Mouse (Mus musculus): ENCODE measurements at regions not wholly inside any gene's neighbourhood (a gene's known extent, or its start where the extent isn't known, plus 50 kb on each side); places are given as distances from the start of the nearest gene placed in this dataset.

DNA sequence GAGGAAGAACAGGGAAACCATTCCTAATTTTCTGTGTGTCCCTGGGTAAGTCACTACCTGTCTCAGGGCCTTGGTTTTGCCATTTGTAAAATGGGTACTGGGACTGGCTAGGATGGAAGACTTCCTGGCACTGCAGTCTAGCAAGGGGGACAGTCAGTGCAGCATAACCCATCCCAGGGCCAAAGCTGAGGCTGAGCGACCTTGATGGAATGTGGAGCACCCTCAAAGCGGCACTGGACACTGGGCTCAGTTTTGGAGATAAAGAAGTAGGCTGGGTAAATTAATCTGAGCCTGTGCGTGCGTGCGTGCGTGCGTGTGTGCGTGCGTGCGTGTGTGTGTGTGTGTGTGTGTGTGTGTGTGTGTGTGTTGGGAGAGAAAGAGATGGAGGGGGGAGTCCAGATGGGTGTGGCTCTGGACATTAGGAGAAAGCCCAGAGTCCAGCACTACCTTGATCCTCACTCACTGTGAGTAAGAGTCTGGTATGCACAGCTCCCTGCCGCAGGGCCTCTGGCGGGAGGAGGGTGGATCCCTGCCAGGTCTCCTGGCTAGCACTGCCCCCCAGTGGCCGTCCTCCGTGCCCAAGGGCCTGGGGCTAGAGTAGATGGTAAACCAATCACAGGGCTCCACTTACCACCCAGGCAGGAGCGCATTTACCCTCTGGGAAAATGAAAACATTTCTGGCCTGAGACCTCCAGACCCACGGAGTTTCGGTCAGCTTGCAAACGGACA lies 320.3 kb upstream of the Dio3 start:
- WGBS, result 45% methylated on average over 18 of the region's 18 CpGs
- Histone ChIP-seq H3K9ac (replicated peaks; ENCODE audit: low read length) (no peak overlapping the region), H3K27ac (replicated peaks; ENCODE audit: low read depth, low read length) (no peak overlapping the region)

DNA sequence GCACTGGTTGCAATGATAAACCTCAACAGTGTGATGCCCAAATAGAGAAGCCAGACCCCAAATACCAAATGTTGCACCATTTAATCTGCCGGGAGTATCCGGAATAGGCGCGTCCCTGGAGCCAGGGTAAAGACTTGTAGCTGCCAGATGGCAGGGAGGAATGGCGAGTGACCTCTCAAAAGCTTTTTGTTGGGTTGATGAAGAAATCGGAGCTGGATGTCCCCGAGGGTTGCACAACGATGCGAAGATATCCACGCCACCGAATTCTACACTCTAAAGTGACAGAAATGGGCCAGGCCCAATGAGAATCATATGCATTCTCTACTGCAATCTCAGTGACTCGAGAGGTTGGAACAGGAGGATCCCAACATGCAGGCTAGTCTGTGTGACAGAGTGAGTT lies 312.1 kb upstream of the Dio3 start:
- H3K4me1 ChIP-seq (ENCODE audit: control insufficient read depth, insufficient read depth, low read length), result no peaks in the 10 kb centered on the region

More for the DNA sequence above, 320.3 kb upstream of the Dio3 start:
- H3K36me3 ChIP-seq (replicated peaks; ENCODE audit: control insufficient read depth, insufficient read depth, low read depth, low read length), result no peaks in the 10 kb centered on the region
- no peak overlapping the region for H3K4me3 ChIP-seq (ENCODE audit: low read depth, low read length)
- no peaks in the 10 kb centered on the region for H3K9me3 ChIP-seq (replicated peaks; ENCODE audit: control insufficient read depth, low read length)
- peak; percentile 86 for DNase-seq (ENCODE audit: low spot score)
- H3K4me1 ChIP-seq (ENCODE audit: control insufficient read depth, insufficient read depth, low read length), result no peaks in the 10 kb centered on the region
- peak; percentile 89 for ATAC-seq (replicated peaks; ENCODE audit: insufficient number of reproducible peaks, low FRiP score, low TSS enrichment, low read depth)
- H3K27me3 ChIP-seq (ENCODE audit: control insufficient read depth, insufficient read depth, low read length), result no peaks in the 10 kb centered on the region
- H3K4me2 ChIP-seq (ENCODE audit: low read depth, low read length), result no peak overlapping the region

DNA sequence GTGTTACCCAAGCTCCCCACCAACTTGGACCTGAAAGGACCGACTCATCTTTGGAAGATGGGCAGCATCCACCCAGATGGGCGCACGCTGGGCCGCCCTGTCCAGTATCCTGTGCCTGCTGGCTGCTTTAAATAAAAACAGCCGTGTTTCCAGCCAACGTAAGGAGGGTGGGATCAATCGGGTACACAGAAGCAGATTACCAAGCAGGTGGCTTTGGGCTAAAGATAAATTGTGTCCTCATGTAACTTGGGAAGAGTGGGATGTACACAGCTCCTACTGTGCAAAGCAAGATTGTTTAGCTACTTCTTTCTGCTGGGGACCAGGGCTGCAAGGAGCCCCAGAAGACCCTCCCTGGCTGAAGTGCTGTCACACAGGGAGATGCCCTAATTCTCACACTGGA lies 310.6 kb upstream of the Dio3 start:
- DNase-seq (ENCODE audit: low spot score) (no peak), ATAC-seq (replicated peaks; ENCODE audit: insufficient number of reproducible peaks, low FRiP score, low TSS enrichment, low read depth) (no peak)
- no peak overlapping the region for H3K27ac ChIP-seq (replicated peaks; ENCODE audit: low read depth, low read length)
- H3K27me3 ChIP-seq (ENCODE audit: control insufficient read depth, insufficient read depth, low read length), result no peaks in the 10 kb centered on the region
- WGBS, result 70% methylated on average over 7 of the region's 7 CpGs
- no peaks in the 10 kb centered on the region for H3K9me3 ChIP-seq (replicated peaks; ENCODE audit: control insufficient read depth, low read length)
- no peak overlapping the region for H3K4me2 ChIP-seq (ENCODE audit: low read depth, low read length)
- H3K4me1 ChIP-seq (ENCODE audit: control insufficient read depth, insufficient read depth, low read length), result no peaks in the 10 kb centered on the region
- no peaks in the 10 kb centered on the region for H3K36me3 ChIP-seq (replicated peaks; ENCODE audit: control insufficient read depth, insufficient read depth, low read depth, low read length)
- H3K9ac ChIP-seq (replicated peaks; ENCODE audit: low read length), result no peak overlapping the region
- no peak overlapping the region for H3K4me3 ChIP-seq (ENCODE audit: low read depth, low read length)

More for the DNA sequence above, 312.1 kb upstream of the Dio3 start:
- DNase-seq (ENCODE audit: low spot score) (no peak), ATAC-seq (replicated peaks; ENCODE audit: insufficient number of reproducible peaks, low FRiP score, low TSS enrichment, low read depth) (no peak)
- WGBS, result 79% methylated on average over 12 of the region's 12 CpGs
- no peaks in the 10 kb centered on the region for H3K36me3 ChIP-seq (replicated peaks; ENCODE audit: control insufficient read depth, insufficient read depth, low read depth, low read length)
- H3K27ac ChIP-seq (replicated peaks; ENCODE audit: low read depth, low read length), result no peak overlapping the region
- H3K4me3 ChIP-seq (ENCODE audit: low read depth, low read length), result no peak overlapping the region
- H3K9me3 ChIP-seq (replicated peaks; ENCODE audit: control insufficient read depth, low read length), result no peaks in the 10 kb centered on the region
- no peak overlapping the region for H3K9ac ChIP-seq (replicated peaks; ENCODE audit: low read length)
- H3K4me2 ChIP-seq (ENCODE audit: low read depth, low read length), result no peak overlapping the region
- H3K27me3 ChIP-seq (ENCODE audit: control insufficient read depth, insufficient read depth, low read length), result no peaks in the 10 kb centered on the region

DNA sequence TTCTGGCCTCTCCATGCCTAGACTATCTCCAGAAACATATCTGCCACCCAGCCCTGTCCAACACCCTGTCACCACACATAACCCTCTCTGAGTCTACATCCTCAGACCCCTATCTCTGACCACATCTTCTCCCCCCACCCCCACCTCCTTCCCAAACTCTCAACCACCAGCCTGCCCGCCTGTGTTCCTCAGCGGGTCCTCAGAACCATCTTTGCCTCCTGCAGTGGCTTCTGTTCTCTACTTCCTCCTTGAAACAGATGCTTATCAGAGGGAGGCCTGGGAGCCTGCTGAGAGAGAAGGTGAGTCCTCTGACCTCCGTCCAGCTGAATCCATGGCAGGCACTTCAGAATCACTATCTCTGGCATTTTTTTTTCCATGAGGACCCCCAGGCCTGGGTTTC lies 307.4 kb upstream of the Dio3 start:
- no peak overlapping the region for H3K4me3 ChIP-seq (ENCODE audit: low read depth, low read length)
- H3K4me2 ChIP-seq (ENCODE audit: low read depth, low read length), result no peak overlapping the region
- H3K9me3 ChIP-seq (replicated peaks; ENCODE audit: control insufficient read depth, low read length), result no peaks in the 10 kb centered on the region
- ATAC-seq (replicated peaks; ENCODE audit: insufficient number of reproducible peaks, low FRiP score, low TSS enrichment, low read depth), result no peak
- WGBS, result 55% methylated on average over 3 of the region's 3 CpGs
- H3K27ac ChIP-seq (replicated peaks; ENCODE audit: low read depth, low read length), result no peak overlapping the region
- no peaks in the 10 kb centered on the region for H3K36me3 ChIP-seq (replicated peaks; ENCODE audit: control insufficient read depth, insufficient read depth, low read depth, low read length)
- H3K27me3 ChIP-seq (ENCODE audit: control insufficient read depth, insufficient read depth, low read length), result no peaks in the 10 kb centered on the region
- H3K4me1 ChIP-seq (ENCODE audit: control insufficient read depth, insufficient read depth, low read length), result no peaks in the 10 kb centered on the region
- no peak for DNase-seq (ENCODE audit: low spot score)
- no peak overlapping the region for H3K9ac ChIP-seq (replicated peaks; ENCODE audit: low read length)

DNA sequence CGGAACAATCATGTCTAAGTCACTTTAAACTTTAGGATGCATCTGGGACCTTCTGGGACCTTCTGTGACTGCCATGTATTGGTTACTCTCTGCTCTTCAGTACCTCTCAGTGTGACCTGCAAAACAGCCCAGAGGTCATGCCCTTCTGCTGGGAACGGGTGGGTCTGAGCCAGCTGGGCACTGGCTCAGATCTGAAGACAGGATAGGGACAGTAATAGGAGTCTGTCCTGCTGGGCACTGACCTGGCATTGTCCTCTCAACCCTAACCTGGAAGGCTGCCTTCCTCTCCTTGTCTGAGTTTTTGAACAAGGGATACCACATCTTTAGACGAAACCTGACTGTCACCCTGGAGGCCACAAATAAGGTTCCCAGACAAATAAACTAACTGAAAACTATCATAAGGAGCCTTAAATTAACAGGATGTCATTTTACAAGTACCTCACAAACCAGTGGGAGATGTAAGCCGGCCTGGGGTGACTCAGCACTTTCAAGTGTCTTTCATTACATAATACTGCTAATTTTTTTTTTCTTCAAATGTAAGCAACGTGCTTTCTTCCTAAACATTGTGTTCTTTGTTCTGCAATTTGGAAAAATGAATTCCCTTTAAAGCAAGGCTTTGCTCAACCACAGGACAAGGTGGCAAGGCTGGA lies 306.4 kb upstream of the Dio3 start:
- H3K9me3 ChIP-seq (replicated peaks; ENCODE audit: control insufficient read depth, low read length), result no peaks in the 10 kb centered on the region
- WGBS, result 64% methylated on average over 5 of the region's 5 CpGs
- no peaks in the 10 kb centered on the region for H3K36me3 ChIP-seq (replicated peaks; ENCODE audit: control insufficient read depth, insufficient read depth, low read depth, low read length)
- no peak overlapping the region for H3K4me2 ChIP-seq (ENCODE audit: low read depth, low read length)
- no peak for DNase-seq (ENCODE audit: low spot score)
- no peaks in the 10 kb centered on the region for H3K27me3 ChIP-seq (ENCODE audit: control insufficient read depth, insufficient read depth, low read length)
- H3K9ac ChIP-seq (replicated peaks; ENCODE audit: low read length), result no peak overlapping the region
- no peaks in the 10 kb centered on the region for H3K4me1 ChIP-seq (ENCODE audit: control insufficient read depth, insufficient read depth, low read length)
- no peak overlapping the region for H3K27ac ChIP-seq (replicated peaks; ENCODE audit: low read depth, low read length)
- ATAC-seq (replicated peaks; ENCODE audit: insufficient number of reproducible peaks, low FRiP score, low TSS enrichment, low read depth), result no peak
- H3K4me3 ChIP-seq (ENCODE audit: low read depth, low read length), result no peak overlapping the region

DNA sequence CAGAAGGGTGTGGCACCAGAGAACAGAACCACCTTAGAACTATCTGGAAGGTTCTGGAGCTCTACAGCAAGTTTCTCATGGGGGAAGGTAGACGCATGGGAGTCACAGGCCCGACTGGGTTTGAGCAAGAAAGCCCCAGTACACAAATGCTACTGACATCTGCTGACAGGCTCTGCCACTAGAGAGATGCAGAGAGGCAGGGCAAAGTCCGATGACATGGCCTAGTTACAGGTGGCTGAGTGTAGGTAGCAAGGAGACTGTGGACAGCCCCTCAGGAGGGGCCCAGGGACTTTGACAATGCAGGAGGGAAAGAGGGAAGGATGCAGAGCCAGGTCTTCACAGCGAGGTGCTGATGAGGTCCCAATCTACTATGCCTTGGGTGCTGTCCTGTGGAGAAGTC lies 305.3 kb upstream of the Dio3 start:
- H3K9ac ChIP-seq (replicated peaks; ENCODE audit: low read length), result no peak overlapping the region
- H3K4me1 ChIP-seq (ENCODE audit: control insufficient read depth, insufficient read depth, low read length), result no peaks in the 10 kb centered on the region
- H3K27me3 ChIP-seq (ENCODE audit: control insufficient read depth, insufficient read depth, low read length), result no peaks in the 10 kb centered on the region
- H3K36me3 ChIP-seq (replicated peaks; ENCODE audit: control insufficient read depth, insufficient read depth, low read depth, low read length), result no peaks in the 10 kb centered on the region
- H3K4me3 ChIP-seq (ENCODE audit: low read depth, low read length), result no peak overlapping the region
- no peak overlapping the region for H3K4me2 ChIP-seq (ENCODE audit: low read depth, low read length)
- no peak for ATAC-seq (replicated peaks; ENCODE audit: insufficient number of reproducible peaks, low FRiP score, low TSS enrichment, low read depth)
- H3K9me3 ChIP-seq (replicated peaks; ENCODE audit: control insufficient read depth, low read length), result no peaks in the 10 kb centered on the region
- no peak overlapping the region for H3K27ac ChIP-seq (replicated peaks; ENCODE audit: low read depth, low read length)
- 74% methylated on average over 4 of the region's 4 CpGs for WGBS
- no peak for DNase-seq (ENCODE audit: low spot score)

DNA sequence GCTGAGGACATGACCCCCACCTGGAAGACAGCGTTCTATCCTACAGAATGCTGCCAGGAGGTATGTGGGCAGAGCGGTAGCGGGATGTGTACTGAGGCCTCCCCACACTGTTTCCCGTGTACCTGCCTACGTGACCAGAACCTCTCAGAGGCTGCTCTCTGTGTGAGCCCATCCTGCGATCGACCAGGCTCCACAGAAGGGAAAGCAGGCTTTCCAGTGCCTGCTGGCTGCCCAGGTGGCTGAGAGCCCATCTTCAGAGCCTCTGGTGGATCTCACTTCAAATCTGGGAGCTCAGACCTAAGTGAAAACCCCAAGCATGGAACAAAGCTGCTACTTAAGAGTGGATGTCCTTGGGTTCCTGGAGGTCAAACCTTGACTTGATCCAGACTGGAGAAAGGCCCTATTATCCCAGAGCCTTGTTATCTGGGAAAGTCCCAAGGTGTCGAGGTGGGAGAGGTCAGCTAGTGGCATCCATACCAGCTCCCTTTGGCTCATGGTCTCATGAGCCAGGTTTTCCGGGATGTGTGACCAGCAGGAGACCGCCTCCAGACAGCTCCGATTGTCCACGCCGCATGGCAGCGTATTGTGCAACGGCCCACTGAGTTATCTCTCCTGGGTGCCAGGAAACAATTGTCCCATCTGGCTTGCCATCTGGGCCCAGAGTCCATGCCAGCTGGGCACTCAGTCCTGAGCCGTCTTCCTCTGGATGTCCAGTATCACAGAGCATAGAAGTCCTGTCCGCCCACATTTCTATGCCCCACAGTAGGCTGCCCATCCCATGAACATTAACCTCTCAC lies 303.5 kb upstream of the Dio3 start:
- Histone ChIP-seq H3K27me3 (ENCODE audit: control insufficient read depth, insufficient read depth, low read length) (no peaks in the 10 kb centered on the region), H3K9ac (replicated peaks; ENCODE audit: low read length) (no peak overlapping the region), H3K36me3 (replicated peaks; ENCODE audit: control insufficient read depth, insufficient read depth, low read depth, low read length) (no peaks in the 10 kb centered on the region), H3K9me3 (replicated peaks; ENCODE audit: control insufficient read depth, low read length) (no peaks in the 10 kb centered on the region), H3K27ac (replicated peaks; ENCODE audit: low read depth, low read length) (no peak overlapping the region), H3K4me2 (ENCODE audit: low read depth, low read length) (no peak overlapping the region), H3K4me1 (ENCODE audit: control insufficient read depth, insufficient read depth, low read length) (no peaks in the 10 kb centered on the region), H3K4me3 (ENCODE audit: low read depth, low read length) (no peak overlapping the region)
- ATAC-seq (replicated peaks; ENCODE audit: insufficient number of reproducible peaks, low FRiP score, low TSS enrichment, low read depth) (no peak), DNase-seq (ENCODE audit: low spot score) (no peak)
- WGBS, result 88% methylated on average over 17 of the region's 17 CpGs

DNA sequence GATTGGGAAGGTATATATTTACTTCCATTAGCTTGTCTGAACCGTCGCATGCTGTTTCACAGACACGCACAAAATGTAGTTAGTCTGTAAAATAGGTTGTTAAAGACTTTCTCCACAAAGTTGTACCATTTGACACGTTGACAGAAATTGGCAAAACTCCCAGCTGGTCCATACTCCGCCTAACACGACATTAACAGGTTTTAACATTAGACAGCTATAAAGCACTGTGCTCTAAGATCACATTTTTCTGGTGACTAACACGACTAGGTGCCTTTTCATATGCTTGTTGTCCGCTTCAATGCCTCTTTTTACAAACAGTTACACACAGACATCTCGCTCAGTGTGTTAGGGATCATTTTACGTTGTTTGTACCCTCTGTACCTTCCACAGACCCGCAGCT lies 294.2 kb upstream of the Dio3 start:
- Histone ChIP-seq H3K27me3 (ENCODE audit: control insufficient read depth, insufficient read depth, low read length) (no peaks in the 10 kb centered on the region), H3K4me2 (ENCODE audit: low read depth, low read length) (no peak overlapping the region), H3K4me3 (ENCODE audit: low read depth, low read length) (no peak overlapping the region), H3K4me1 (ENCODE audit: control insufficient read depth, insufficient read depth, low read length) (no peaks in the 10 kb centered on the region), H3K9ac (replicated peaks; ENCODE audit: low read length) (no peak overlapping the region), H3K36me3 (replicated peaks; ENCODE audit: control insufficient read depth, insufficient read depth, low read depth, low read length) (no peaks in the 10 kb centered on the region), H3K9me3 (replicated peaks; ENCODE audit: control insufficient read depth, low read length) (no peaks in the 10 kb centered on the region), H3K27ac (replicated peaks; ENCODE audit: low read depth, low read length) (no peak overlapping the region)
- ATAC-seq (replicated peaks; ENCODE audit: insufficient number of reproducible peaks, low FRiP score, low TSS enrichment, low read depth) (no peak), DNase-seq (ENCODE audit: low spot score) (no peak)
- 89% methylated on average over 11 of the region's 11 CpGs for WGBS
